Mouse (Mus musculus): ENCODE results near the gene Gm10203.
A peak's percentile ranks its signal among the peaks of the same experiment; 100 is the strongest.
"Not testable (repeated sequence)": the region's sequence is repeated elsewhere in the genome, so short reads cannot be mapped to it uniquely, and the experiment has no call there.

The Gm10203 gene

GRCm38 (mm10) chr6:149134391-149135150 is 4.6 kb downstream of the Gm10203 start:
- DNase-seq (ENCODE audit: low spot score in 2 of 2): no peak

DNA sequence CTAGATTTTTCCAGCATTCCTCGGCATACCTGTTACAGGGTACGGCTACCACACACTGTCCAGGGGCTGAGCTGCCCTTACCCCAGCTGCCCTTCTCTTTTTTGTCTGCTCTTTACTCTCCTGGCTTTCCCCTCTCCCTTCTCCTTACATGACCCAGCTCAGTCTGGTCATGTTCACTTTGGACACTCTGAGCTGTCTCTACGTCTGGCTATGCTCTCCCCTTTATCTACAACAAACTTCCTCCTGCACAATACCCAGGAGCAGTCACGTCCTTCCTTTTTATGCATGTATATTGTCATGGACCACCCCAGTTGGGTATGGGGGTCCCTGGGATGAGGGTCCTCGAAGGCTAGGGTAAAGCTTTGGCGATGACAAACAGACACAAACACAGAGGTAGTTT is 5.7 kb downstream of the Gm10203 start:
- DNase-seq (ENCODE audit: low spot score in 2 of 2): no peak

DNA sequence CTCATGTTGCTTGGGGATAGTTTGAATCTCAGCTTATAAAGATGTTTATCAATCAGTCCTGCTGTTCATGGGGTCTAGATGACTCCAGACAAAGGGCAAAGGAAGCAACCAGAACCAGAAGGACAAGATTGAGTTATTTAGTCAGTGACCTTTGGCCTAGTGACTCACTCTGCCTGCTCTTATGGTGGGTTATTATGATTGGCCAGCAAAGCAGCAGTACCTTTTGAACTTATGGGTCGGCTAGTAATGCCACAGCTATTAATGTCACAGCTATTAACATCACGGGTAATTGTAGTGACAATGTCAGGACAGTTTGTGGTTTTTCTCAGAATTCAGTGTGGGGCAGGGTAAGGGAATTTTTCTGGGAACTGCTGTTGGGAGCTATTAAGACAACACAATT is 8.0 kb downstream of the Gm10203 start:
- no peak for DNase-seq (ENCODE audit: low spot score in 2 of 2)

- no peak for DNase-seq (ENCODE audit: low spot score in 2 of 2)
These were observed 9.0 kb downstream of the Gm10203 start for GRCm38 (mm10) chr6:149139011-149139410.

- DNase-seq (ENCODE audit: low spot score in 2 of 2): no peak
These were observed 9.5 kb downstream of the Gm10203 start, which contains the start of gene Etfbkmt for GRCm38 (mm10) chr6:149139471-149139870. TSS of gene Etfbkmt (plus strand) at chr6:149139849.

GRCm38 (mm10) chr6:149141393-149142173 is 11.6 kb downstream of the Gm10203 start:
- DNase-seq (ENCODE audit: low spot score in 2 of 2): peak; percentile 53 to 61

DNA sequence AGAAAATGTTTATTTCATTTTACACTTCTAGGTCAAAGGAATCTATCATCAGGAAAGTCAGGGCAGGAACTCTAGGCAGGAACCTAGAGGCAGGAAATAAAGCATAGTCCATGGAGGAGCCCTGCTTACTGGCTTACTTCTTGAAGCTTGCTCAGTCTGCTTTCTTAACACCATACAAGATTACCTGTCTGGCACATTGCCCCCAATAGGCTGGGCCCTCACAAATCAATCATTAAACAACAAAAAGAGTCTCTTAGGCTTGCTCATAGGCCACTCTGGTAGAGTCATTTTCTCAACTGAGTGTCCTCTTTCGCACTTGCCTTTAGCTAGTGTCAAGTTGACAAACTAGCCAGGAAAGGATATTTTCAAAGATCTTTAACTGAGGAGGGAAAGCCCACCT is 15.2 kb downstream of the Gm10203 start:
- no peak for DNase-seq (ENCODE audit: low spot score in 2 of 2)

GRCm38 (mm10) chr6:149148436-149149229 is 18.7 kb downstream of the Gm10203 start:
- DNase-seq (ENCODE audit: low spot score in 2 of 2): no peak

GRCm38 (mm10) chr6:149152119-149152518 is 22.1 kb downstream of the Gm10203 start:
- no peak for DNase-seq (ENCODE audit: low spot score in 2 of 2)

GRCm38 (mm10) chr6:149153473-149154115 is 23.6 kb downstream of the Gm10203 start:
- DNase-seq (ENCODE audit: low spot score in 2 of 2): no peak

DNA sequence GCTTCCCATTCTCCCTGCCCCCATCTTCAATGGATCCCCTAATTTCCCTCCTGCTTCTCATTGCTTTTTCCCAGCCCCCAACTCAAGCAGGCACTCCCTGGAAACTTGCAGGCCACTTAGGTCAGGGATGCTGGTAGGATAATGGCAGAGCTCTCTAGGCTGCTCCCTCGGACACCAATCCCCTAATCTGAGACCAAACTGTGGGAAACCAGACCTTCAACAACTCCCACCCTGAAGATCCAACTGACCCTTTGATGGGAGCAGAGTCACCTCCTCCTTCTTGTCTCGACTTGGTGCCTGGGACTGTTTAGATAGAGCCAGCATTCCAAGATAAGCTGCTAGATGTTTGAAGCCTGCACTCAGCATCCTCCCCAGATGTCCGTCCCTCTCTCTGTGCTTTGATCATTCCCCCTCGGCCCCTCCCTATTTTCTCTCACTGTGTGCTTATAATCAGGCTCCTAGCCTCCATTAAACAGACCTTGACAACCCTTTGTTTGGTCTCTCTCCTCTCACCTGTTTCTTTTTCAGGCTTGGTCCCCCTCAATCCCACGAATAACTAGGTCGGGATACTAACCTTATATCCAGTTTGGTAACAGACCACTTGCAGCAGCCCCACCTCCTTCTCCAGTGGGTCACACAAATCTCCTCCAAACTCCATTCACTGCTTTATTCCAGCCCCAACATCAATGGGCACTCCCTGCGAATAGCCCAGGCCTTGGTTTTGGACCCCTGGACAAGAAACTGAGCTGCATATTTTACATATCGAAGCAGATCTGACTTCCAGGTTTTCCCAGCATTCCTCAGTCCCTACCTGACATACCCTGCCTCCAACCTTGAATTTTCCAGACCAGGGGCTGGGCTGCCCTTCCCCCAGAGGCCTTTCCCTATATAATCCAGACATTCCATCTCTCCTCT is 24.4 kb downstream of the Gm10203 start:
- no peak for DNase-seq (ENCODE audit: low spot score in 2 of 2)

DNA sequence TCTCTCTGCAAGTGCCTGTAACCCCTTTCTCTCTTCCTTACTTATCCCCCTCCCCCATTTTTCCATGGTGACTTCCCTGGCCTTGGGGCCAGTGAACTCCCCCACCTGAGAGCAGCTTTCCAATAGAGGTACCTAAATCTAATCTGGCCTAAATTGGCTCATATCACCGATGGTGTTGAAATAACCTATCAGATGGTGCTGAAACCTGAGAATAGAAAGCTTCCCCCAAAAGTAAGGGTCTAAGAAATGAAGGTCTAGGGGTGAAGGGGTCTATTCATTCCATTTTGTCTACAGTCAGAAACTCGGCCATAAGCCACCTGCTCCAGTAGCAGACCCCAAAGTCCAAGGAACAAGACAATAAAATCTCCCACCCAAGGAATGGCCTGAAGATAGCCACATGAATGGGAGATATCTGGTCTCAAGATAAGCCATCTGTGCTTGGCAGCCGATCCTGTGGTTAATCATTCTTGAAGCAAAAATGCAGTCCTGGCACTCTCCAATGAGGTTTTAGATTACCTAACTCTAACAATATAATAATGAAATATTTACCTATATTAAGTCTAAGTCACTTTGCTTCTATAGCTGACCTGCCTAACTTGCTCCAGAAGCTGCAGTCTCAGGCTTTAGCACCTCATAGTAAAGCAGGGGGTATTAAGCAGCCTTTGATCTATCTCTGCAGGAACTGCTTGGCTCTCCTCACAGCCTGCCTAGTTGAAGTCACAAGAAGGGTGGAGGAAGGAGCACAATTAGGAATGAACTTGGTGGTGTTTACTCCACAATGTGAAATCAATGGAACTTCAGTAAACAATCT is 25.3 kb downstream of the Gm10203 start:
- DNase-seq (ENCODE audit: low spot score in 2 of 2): no peak

- not testable (repeated sequence) for DNase-seq (ENCODE audit: low spot score in 2 of 2)
These were observed 37.1 kb downstream of the Gm10203 start for GRCm38 (mm10) chr6:149167038-149167437.

- no peak for DNase-seq (ENCODE audit: low spot score in 2 of 2)
These were observed 37.7 kb downstream of the Gm10203 start for GRCm38 (mm10) chr6:149167672-149168071.

- DNase-seq (ENCODE audit: low spot score in 2 of 2): no peak
These were observed 38.5 kb downstream of the Gm10203 start for GRCm38 (mm10) chr6:149168436-149168835.

DNA sequence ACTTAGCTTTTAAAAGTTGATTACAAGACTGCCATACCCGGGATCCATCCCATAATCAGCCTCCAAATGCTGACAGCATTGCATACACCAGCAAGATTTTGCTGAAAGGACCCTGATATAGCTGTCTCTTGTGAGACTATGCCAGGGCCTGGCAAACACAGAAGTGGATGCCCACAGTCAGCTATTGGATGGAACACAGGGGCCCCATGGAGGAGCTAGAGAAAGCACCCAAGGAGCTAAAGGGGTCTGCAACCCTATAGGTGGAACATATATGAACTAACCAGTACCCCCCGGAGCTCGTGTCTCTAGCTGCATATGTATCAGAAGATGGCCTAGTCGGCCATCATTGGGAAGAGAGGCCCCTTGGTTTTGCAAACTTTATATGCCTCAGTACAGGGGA is 40.0 kb downstream of the Gm10203 start:
- DNase-seq (ENCODE audit: low spot score in 2 of 2): not testable (repeated sequence)

DNA sequence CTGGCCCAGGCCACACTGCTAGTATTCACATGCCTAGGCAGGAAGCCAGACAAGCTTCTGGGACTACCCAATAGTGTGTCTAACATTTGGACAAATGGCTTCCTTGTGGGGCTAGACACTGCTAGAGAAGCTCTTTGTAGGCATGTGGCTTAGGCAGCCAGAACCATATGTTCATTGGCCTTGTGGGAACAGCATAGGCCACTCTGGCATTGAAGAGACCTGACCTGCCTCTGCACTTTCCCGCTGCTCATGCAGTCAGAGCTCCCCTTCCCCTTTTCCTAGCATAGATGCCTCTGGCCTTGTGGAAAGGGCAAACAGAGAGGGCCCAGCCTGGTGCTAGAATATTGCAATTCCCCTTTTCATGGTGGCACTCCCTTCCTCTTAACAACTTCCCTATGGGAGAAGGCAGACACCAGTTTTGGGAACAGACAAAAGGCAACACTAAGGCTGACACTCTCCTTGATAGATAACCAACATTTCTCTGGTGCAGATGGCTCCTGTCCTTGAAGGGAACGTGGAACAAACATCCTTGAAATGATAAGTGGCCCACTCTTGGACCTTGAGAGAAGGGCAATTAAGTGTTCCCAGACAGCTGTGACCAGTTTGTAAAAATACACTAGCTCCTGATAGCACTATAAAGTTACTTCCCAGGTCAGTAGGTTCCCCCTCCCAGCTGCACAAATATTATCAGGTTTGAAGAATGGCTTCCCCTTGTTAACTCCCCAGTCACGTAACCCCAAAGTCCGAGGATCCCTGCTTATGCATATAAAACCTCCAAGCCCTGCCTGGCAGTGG is 44.1 kb downstream of the Gm10203 start:
- DNase-seq (ENCODE audit: low spot score in 2 of 2): no peak

DNA sequence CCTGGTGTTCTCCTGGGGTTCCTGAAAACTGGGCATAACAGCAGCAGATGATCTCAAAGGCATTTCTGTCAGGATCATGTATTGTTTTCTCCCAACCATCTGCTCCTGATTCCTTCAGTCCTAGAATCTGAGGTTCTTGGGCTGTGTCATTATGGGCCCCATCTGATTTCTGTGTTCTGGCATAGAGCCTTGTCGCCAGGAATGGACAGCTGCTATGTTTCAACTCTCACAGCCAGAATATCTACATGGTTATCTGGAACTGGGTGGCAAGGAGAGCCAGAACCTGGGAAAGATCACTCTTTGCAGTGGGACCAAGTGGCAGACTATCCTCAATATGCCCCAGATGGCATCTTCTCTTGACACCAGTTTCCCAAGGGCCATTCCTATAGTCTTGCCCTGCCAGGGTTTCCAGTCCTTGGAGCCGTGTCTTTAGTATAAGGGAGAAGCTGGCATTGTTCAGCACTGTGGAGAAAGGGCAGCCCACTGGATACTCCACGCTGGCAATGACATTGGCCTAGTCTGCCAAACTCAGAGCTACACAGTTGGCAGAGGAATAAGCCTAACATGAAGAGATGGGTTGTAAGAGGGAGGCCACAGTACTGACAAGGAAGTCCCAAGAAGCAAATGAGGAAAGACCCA is 45.1 kb downstream of the Gm10203 start:
- DNase-seq (ENCODE audit: low spot score in 2 of 2): no peak

Data from frontal cortex, postnatal 14 days (tissue).